Mouse (Mus musculus) embryonic fibroblast, embryonic 13.5 days (primary cell): ENCODE measurements around the gene Csnk1g2.

ENCODE experiments used
- CTCF ChIP-seq: IDR thresholded peaks from 2 replicates; pipeline ENCODE4 v1.5.1; 2011; ENCODE audit warnings: mild to moderate bottlenecking, control low read depth, low read length, moderate library complexity, borderline replicate concordance; ENCODE audit not compliant: insufficient read depth
- POLR2A ChIP-seq: IDR thresholded peaks from 2 replicates; pipeline ENCODE4 v1.6.1; 2011; ENCODE audit warnings: low read depth, mild to moderate bottlenecking, control low read depth, low read length, moderate library complexity

- TF ChIP-seq POLR2A: no peak
- 0 out of 2 replicates have a peak, but pooled peaks have one; percentile 27 for TF ChIP-seq CTCF
These were observed 11.6 kb upstream of the Csnk1g2 start for GRCm38 (mm10) chr10:80611024-80611423.
